Mouse (Mus musculus) neutrophil, adult 5-6 weeks (primary cell): ENCODE data around the gene Gm5617. TPM values are rescaled to one million over a fixed set of nuclear protein-coding genes. Genes with fewer than 3 reads are reported as not detected.
"Not testable (repeated sequence)": the region's sequence is repeated elsewhere in the genome, so short reads cannot be mapped to it uniquely, and the experiment has no call there.

Source experiments
- ATAC-seq: fragments of 151-379, 151-347 bp; 2 replicates; pipeline ENCODE4 v1.8.0; 2017; ENCODE audit warnings: mild to moderate bottlenecking, moderate TSS enrichment; ENCODE audit not compliant: insufficient number of reproducible peaks, poor library complexity, low FRiP score, severe bottlenecking; ENCODE audit errors: extremely low read depth
- total RNA-seq: library from RNA; stranded (forward); fragments of 200-1000 nt; gene quantifications from 2 replicates; pipeline ENCODE4 v1.2.3, GENCODE M21; 2017

Gene Gm5617
- total RNA-seq, 1 experiment from 2014 or later = 10.1 TPM

DNA sequence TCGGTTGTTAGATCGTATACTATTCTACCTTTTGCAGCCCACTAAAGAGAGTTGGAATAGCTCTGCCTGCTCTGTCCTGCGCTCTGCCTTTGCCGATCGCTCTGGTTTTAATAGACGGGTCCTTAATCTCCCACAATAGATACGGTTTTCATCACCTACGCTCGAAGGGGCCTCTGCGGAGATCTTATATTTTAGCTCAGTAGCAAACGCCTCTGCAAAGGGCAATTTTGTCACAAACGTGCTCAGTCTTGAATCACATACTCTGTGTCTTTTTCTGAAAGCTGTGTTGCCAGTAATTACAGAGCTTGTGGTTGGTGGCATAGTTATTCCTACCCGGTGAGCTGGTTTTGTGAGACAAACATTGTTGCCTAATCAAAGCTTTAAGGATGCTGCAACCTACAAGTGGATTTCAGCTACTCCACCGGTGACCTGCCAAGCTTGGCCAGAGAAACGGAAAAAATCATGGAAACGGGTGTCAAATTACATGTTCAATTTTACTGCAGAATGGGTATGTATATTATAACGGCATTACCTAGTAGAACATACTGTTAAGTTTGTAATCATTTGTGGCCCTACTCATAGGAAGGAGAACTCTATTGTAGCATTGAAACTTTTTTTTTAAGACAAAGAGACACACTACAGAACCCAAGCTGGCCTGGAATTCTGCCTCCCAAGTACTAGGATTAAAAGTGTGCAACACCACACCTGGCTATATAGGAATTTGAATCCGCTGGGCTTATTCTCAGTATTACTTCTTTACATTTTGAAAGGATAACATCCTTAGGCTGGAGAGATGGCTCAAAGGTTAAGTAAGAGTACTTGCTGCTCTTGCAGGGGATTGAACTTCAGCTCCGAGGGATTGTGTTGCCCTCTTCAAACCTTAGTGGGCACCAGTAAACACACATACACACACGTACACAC is 13.8 kb upstream of the Gm5617 start:
- ATAC-seq = no peak

DNA sequence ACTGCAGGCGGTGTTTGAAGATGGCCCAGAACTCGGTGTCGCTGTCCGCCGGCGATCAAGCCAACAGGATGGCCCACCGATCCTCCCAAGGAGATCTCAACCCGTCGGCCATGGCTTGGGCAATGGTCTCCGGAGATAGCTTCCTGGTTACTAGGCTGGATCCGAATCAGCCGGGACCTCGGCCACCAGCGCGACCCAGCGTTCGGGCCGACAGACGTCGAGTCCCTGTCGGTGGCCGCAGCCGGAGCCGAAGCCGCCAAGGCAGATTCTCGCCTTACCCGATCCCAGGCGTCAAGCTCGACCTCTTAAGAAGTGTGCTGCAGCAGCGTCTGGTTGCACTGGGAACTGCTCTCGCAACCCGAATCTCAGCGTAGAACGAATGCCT is 298 bp downstream of the Gm5617 start:
- 0 out of 2 replicates have a peak, but pooled peaks have one; percentile 4 for ATAC-seq

DNA sequence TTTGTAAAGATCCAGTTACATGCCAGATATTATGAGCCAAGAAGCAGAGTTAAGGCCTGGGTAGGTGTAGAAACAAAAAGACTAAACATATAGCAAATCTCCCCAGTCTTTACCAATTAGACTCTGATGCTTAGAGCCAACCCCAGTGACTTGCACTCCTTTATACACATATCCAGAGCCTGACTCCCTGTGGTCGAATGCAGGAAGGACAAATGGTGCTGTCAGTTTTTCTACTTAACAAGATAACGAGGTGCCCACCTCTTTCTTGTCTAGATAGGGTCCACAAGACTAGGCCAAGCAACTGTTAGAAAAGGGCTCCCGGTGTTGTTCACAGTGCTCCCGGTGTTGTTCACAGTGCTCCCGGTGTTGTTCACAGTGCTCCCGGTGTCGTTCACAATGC is 6.0 kb downstream of the Gm5617 start:
- ATAC-seq = no peak

DNA sequence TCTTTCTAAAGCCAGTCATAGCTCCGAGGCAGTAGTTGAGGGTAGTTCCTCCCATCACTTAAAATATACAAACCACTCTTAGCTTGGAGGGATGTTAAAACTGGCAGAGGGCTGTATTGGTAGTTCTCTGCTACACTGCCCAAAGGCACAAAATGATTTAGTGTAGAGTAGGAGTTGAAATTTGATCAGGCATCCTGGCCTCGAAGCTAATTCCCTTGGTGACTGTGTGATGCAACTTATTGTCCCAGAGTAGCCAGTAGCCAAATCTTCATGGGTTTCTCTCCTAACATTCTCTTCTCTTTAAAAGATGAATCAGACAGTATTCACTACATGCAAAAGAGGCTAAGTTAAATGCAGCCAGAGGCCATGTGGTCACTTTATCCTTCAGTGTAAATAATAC is 7.8 kb downstream of the Gm5617 start:
- no peak for ATAC-seq

DNA sequence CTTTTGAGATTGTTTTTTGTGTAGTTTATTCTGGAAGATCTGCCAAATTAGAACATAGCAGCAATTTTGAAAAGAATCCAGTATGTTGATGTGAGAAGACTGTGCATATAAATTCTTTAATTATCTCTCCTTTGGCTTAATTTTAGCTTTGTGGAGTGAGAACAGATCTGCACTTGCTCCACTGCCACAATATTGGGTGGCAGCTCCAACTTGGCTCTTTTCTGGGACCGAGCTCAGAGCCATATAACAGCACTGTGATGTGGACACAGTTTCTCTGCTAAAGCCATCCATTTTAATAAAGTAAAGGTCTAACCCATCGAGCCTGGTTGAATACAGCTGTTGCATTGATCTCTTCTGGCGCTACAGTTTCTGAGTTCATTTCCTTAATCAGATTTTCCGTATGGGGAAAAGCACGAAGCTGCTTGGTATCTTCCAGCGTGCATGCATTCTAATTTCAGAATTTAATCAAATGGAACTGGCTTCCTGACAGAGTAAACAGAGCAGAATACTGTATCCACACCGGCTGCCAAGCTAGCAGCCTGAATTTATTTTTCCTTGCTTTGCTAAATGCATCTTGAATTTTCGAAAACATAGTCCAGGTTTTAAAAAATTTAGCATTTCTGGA is 9.6 kb downstream of the Gm5617 start:
- ATAC-seq = no peak

DNA sequence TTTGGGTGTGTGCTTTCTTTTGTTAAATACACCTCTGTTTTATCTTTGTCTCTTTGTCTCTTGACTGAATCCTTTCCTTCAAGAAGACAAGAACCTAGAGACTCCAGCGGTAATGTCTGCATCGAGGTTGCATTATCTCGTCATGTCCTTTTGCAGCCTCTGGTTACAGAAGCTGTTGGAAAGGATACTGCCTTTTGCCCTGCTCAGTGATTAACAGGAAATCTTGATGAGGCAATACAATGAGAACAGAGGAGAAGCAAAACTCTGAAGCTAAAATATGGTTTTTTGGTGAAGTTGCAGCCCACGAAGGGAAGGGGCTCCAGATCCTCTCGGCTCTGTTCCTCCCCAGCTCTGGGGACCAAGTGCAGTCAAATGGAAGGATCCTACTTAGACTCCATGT is 14.9 kb downstream of the Gm5617 start:
- ATAC-seq = no peak

DNA sequence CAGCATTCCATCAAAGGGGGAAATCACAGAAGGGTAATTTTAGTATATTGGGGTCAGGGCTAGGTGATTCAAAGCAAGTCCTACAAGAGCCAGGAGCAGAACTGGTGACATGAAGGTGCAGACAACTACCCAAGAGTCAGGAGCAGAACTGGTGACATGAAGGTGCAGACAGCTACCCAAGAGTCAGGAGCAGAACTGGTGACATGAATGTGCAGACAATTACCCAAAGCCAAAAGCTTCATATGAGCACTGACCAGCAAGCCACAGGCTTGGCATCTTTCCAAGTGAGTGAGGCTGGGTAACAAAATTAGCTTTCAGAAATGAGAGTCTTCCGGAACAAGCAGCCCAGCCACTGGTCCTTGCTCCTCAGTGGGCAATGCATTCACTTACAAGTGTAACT is 20.1 kb downstream of the Gm5617 start:
- no peak for ATAC-seq

DNA sequence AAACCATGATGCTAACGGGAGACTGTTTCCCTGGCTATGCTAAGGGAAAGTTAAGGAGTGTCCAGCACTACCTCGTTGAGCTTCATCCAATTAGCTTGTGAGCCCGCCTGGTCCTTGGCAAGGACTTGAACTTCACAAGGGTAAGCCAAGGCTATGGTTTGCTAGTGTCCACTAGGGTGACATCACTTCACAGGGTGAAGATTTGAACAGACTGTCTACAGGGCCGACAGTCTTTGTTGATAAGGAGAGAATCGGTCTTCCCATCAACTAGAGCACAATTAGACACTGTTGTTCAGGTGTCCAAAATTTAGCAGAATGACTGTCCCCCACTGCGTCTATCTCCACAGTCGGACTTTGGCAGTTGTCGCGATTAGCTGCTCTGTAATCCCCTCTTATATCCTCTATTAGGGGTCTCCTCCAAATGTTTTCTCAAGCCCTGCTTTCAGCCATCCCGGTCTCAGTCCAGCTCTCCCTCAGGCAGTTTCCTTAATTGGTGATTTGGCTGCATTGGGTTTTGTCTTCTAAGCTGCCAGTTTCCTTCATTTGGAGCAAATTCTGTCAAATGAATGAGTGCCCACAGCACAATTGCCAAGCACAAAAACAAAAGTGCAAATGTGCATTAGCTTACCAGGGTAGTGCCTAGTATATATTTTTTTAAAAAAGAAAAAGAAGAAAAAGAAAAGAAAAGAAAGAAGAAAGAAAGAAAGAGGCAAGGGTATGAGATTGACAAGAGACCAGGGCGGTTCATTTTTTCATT is 21.6 kb downstream of the Gm5617 start:
- no peak for ATAC-seq

DNA sequence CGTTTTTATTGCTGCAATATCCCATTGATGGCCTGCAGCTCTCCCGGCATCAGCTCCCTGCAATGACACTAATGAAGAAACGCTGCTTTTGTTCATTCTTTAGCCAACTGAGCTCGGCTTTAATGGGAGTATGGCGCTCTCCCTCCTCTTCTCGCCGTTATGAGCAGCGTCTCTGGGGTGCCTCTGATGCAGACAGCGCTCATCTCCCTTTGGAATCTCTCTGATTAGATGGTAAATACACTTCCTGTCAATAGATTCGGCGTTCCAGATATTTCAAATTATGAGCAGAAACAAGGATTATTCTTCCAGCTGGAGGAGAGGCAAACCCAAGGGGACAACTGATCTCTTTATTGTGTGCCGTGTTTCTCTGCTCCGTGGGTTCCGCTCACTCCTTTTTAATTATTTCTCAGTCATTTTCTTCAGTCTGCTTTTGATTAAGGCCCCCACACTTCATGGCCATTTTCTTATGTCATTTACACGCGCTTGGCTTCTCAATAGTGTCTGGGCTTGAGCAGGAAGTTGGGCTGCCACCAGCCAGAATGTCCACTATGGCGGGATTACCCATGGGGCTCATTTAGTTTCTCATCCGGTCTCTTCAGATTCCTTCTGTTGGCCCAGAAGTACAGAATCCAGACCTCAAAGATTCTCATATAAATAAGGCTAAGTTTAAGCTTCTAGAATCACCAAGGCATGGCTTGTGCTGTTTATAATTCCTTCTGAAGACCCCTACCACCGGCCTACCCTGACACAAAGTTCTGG is 22.3 kb downstream of the Gm5617 start:
- no peak for ATAC-seq

DNA sequence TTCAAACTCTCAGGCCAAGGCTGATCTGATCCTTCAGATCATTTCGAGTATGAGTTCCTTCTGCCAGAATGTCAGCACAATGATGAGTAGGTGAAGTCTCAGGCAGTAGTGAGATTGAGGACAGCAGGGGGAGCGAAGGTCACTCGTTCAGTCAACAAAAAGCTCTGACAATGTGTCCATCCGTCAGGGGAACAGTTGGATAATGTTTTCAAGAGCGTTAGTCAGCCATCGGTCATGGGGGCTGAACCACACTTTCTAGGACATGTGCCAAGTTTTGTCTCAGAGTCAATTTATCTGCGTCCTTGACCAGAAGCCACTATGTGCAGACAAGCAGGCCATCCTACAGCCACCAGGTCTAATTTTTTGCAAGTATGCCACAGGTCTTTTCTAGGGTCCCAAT is 25.2 kb downstream of the Gm5617 start:
- ATAC-seq = not testable (repeated sequence)

DNA sequence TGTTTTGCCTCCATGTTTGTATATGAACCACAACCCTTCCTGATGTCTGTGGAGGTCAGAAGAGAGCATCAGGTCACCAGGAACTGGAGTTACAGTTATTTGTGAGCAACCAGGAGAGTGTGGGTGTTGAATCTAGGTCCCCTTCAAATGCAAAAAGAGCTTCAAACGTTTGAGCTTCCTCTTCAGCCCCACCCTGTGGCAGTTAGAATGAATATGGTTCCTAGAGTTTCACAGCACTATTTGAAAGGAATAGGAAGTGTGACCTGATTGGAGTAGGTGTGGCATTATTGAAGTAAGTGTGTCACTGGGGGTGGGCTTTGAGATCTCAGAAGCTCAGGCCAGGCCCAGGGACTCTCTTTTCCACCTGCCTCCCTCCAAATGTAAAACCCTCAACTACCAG is 30.3 kb downstream of the Gm5617 start:
- peak; percentile 30; the same call in 1 of the 2 replicates for ATAC-seq

DNA sequence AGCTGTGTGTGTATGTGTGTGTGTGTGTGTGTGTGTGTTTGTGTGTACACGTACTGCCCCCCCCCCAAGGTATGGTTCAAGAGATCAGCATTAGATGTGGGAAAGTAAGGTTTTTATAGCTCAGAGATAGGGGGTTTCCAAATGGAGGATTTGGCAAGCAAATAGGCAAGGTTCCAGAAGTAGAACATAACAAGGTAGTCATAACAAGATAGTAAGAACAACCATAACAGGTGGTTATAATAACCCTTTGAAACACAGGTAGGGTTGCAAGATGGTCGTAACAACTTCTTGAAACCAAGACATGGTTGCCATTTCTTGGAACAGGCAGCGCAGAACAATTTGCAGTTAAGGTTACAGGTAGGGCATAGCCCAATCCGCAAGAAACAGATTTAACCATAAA is 31.3 kb downstream of the Gm5617 start:
- ATAC-seq = no peak

DNA sequence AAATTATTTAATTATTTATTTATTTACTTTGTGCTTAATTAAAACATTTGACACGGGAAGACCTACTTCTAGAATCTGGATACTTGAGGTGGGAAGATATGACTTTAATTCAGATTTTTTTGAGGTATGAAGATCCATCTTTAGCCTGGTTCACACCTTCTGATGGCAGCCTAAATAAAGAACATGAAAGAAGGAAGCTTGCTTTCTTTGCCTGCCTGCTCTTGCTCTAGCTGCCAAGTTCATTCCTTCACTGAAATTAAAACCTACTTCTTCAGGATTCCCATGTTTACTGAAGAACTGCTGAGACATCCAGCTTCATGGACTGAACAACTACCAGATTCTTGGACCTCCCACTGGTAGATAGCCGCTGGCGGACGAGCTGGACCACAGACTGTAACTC is 36.1 kb downstream of the Gm5617 start:
- no peak for ATAC-seq

DNA sequence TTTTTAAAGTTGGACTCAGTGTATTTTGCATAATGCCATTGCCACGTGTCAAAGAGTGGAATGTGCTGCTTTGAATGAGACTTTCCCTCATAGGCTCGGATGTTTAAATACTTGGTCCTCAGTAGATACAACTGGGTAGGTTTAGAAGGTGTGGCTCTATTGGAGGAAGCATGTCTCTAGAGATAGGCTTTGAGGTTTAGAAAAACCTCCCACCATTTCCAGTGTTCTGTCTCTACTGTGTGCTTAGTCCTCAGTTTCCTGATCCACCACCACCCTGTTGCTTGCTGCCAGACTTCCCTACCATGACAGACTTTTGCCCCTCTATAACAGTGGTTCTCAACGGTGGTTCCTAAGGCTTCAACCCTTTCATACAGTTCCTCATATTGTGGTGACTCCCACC is 37.0 kb downstream of the Gm5617 start:
- no peak for ATAC-seq

DNA sequence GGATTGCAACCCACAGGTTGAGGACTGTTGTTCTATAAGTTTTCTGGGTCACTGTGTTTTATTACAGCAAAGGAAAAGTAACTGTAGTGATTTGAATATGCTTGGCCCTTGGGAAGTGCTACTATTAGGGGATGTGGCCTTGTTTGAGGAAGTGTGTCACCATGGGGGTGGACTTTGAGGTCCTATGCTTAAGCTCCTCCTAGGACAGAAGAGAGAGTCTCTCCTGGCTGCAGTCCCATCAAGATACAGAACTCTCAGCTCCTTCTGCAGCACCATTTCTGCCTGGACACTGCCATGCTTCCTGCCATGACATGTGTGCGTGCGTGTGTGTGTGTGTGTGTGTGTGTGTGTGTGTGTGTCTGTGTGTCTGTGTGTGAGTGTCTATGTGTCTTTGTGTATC is 37.5 kb downstream of the Gm5617 start:
- 0 out of 2 replicates have a peak, but pooled peaks have one; percentile 23 for ATAC-seq

DNA sequence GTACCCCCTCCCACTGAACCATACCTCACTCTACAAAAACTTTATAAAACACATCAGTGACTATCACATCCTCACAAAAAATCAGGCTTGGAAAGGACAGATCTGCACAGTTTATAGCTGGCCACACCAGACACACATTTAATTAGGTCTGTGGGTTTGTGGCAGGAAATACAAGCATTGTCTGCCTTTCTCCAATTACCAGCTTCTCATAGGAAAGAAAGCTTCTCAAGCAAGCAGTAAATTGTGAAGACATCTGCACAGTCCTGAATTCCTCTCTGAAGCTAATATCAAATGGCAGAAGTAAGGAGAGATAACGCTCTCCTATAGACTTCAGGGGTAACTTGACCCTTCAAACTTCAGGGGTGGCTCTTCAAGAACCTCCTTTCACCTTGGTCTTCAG is 41.2 kb downstream of the Gm5617 start:
- ATAC-seq = no peak

DNA sequence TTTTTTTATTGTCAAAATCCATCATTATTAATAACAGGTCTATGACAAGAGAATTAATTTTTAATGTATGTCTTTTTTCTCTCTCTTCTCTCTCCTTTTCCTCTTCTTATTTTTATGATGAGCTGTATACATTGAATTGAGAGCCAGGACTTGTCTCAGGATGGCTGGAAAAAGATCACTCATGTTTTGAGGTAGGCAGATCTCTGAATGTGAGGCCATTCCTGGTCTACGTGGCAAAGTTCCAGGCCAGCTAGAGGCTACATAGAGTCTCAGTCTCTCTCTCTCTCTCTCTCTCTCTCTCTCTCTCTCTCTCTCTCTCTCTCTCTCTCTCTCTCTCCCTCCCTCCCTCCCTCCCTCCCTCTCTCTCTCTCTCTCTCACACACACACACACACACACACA is 42.4 kb downstream of the Gm5617 start:
- ATAC-seq = not testable (repeated sequence)

DNA sequence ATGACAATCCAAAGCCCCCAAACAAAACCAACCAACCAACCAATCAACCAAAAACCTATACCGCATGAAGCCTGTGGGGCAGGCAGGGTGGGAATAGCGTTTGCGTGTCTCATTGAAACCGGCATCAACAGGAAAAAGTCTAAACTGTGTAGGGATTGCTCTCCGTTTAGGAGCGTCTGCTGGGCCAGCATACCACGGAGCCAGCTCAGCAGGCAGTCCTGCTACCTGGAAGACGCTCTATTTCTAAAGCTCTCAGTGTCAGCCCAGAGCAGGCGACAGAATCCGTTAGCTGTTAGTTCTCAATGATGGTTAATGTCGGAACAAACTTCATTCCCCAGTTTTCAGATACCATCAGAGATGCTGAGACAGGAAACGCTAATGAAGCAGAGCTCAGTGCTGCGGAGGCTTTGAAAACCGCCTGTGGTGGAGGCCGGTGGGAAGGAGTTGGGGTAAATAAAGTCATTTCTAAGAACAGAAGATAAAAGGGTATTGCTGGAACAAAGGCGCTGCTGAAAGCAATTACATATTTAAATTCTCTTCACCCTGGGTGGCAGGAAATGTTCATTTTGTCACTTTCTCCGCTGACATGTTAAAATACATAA is 42.9 kb downstream of the Gm5617 start:
- no peak for ATAC-seq

DNA sequence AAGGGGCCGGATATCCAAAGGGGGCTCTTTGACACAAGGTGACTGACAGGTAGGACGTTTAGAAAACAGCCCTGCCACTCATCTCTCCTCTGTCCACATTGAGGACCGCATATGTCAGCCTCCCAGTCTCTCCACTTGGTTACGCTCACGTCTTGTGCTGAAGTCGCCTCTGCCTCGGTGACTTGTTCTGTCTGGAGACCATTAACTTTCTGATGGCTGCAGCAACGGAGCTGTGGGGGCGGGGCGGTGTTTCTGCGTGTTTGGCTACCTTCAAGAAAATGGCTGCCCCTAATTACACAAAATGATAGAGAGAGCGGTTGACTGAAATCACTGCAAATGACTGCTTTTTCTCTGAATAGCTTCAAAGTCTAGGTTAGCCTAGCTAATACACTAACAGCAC is 43.4 kb downstream of the Gm5617 start:
- ATAC-seq = no peak
